Mouse (Mus musculus) Patski (cell line): ENCODE measurements around the gene Srsf10. TPM values are rescaled to one million over a fixed set of nuclear protein-coding genes. Genes with fewer than 3 reads are reported as not detected.

ENCODE experiments used
- ATAC-seq: fragments of 100-300 bp; one replicate; pipeline ENCODE4 v1.8.0; 2021
- CTCF ChIA-PET: fragments of 350-600 bp; sonication (Branson Sonifier 250); formaldehyde crosslinking; loops from one replicate; lab custom pipeline; 2022; ENCODE audit warnings: inconsistent platforms; lab: Charles Lee
- POLR2A ChIA-PET: fragments of 350-600 bp; sonication (Branson Sonifier 250); formaldehyde crosslinking; loops from one replicate; lab custom pipeline; 2022; ENCODE audit warnings: antibody characterized with exemption, inconsistent platforms; lab: Charles Lee
- DNase-seq: peaks from one replicate; pipeline ENCODE4 v3.0.0-alpha.2; 2011; ENCODE audit warnings: low read depth, low spot score
- H3K27me3 ChIP-seq: fragments of 371-371 bp; one replicate; pipeline ENCODE4 v1.5.1; 2021
- CTCF ChIP-seq: fragments of 100-300 bp; IDR thresholded peaks from one replicate; pipeline ENCODE4 v1.5.1; 2021
- in situ Hi-C: fragments of 300-500 bp; cut with MboI; formaldehyde crosslinking; loops from 3 replicates; pipeline ENCODE4 v1.11.1; 2018; ENCODE audit warnings: low pct_unique_long_range_greater_than_20kb, mixed read lengths
- polyA plus RNA-seq: library from polyadenylated mRNA; unstranded; gene quantifications from one replicate; pipeline ENCODE4 v1.2.3, GENCODE M21; 2021

Srsf10 gene
- polyA plus RNA-seq, 1 experiment from 2014 or later, result 89.0 TPM

GRCm38 (mm10) chr4:135874564-135875535 lies 19.3 kb downstream of the Srsf10 start:
- no peak for TF ChIP-seq CTCF
- ChIA-PET POLR2A (interaction anchor here (0.6 kb wide), 1 partner anchor 304 kb away, joined by 4 read pairs; no protein-coding TSS in a partner anchor), CTCF (interaction anchor here (1.1 to 4.5 kb wide), 2 partner anchors 9 to 74 kb away, joined by 3 to 25 read pairs; no protein-coding TSS in a partner anchor)
- ATAC-seq (no peak), DNase-seq (no peak)
- in situ Hi-C loops, result loop anchor here (5.0 to 10.0 kb wide), 2 partner anchors 73 to 190 kb away; partner anchors contain the start of gene Ifnlr1
- no peaks in the 10 kb centered on the region for H3K27me3 ChIP-seq

- DNase-seq, result no peak
- POLR2A ChIA-PET, result no interaction called here
- no peak for TF ChIP-seq CTCF
- CTCF ChIA-PET, result interaction anchor here (4.5 kb wide), 1 partner anchor 74 kb away, joined by 25 read pairs; no protein-coding TSS in a partner anchor
- no peaks in the 10 kb centered on the region for H3K27me3 ChIP-seq
- ATAC-seq, result no peak
- in situ Hi-C loops, result loop anchor here (5.0 to 10.0 kb wide), 2 partner anchors 73 to 191 kb away; partner anchors contain the start of gene Ifnlr1
Observed at GRCm38 (mm10) chr4:135875546-135875945, 20.0 kb downstream of the Srsf10 start.

- ATAC-seq, result no peak
- POLR2A ChIA-PET, result no interaction called here
- CTCF ChIA-PET, result interaction anchor here (1.3 to 4.5 kb wide), 2 partner anchors 17 to 75 kb away, joined by 3 to 25 read pairs; no protein-coding TSS in a partner anchor
- no peak for TF ChIP-seq CTCF
- in situ Hi-C loops, result loop anchor here (5.0 to 10.0 kb wide), 2 partner anchors 74 to 191 kb away; partner anchors contain the start of gene Ifnlr1
- H3K27me3 ChIP-seq, result no peaks in the 10 kb centered on the region
- DNase-seq, result no peak
Observed at GRCm38 (mm10) chr4:135875991-135876582, 20.5 kb downstream of the Srsf10 start.

- ATAC-seq, result no peak
- no peaks in the 10 kb centered on the region for H3K27me3 ChIP-seq
- POLR2A ChIA-PET, result interaction anchor here (1.1 kb wide), 1 partner anchor 56 kb away, joined by 3 read pairs; no protein-coding TSS in a partner anchor
- TF ChIP-seq CTCF, result no peak
- CTCF ChIA-PET, result interaction anchor here (1.3 to 4.5 kb wide), 3 partner anchors 18 to 75 kb away, joined by 3 to 25 read pairs (median 4); no protein-coding TSS in a partner anchor
- in situ Hi-C loops, result loop anchor here (5.0 to 10.0 kb wide), 2 partner anchors 74 to 192 kb away; partner anchors contain the start of gene Ifnlr1
- no peak for DNase-seq
Observed at GRCm38 (mm10) chr4:135876583-135877020, 21.1 kb downstream of the Srsf10 start.

GRCm38 (mm10) chr4:135877742-135878141 lies 22.2 kb downstream of the Srsf10 start:
- in situ Hi-C loops, result loop anchor here (5.0 to 10.0 kb wide), 2 partner anchors 75 to 193 kb away; partner anchors contain the start of gene Ifnlr1
- H3K27me3 ChIP-seq, result no peaks in the 10 kb centered on the region
- DNase-seq (no peak), ATAC-seq (no peak)
- ChIA-PET POLR2A (interaction anchor here (1.1 kb wide), 1 partner anchor 57 kb away, joined by 3 read pairs; no protein-coding TSS in a partner anchor), CTCF (interaction anchor here (0.7 to 4.5 kb wide), 5 partner anchors 19 to 169 kb away, joined by 3 to 25 read pairs (median 3); no protein-coding TSS in a partner anchor)
- TF ChIP-seq CTCF, result peak; percentile 58

GRCm38 (mm10) chr4:135879021-135879420 lies 23.5 kb downstream of the Srsf10 start:
- H3K27me3 ChIP-seq, result no peaks in the 10 kb centered on the region
- DNase-seq, result no peak
- ATAC-seq, result no peak
- in situ Hi-C loops, result loop anchor here (5.0 to 10.0 kb wide), 2 partner anchors 77 to 194 kb away; partner anchors contain the start of gene Ifnlr1
- TF ChIP-seq CTCF, result no peak
- POLR2A ChIA-PET, result no interaction called here
- CTCF ChIA-PET, result interaction anchor here (4.5 kb wide), 1 partner anchor 78 kb away, joined by 25 read pairs; no protein-coding TSS in a partner anchor

GRCm38 (mm10) chr4:135880018-135880417 lies 24.5 kb downstream of the Srsf10 start:
- ATAC-seq (no peak), DNase-seq (no peak)
- ChIA-PET CTCF (no interaction called here), POLR2A (no interaction called here)
- TF ChIP-seq CTCF, result no peak
- in situ Hi-C loops, result no loop called here
- no peaks in the 10 kb centered on the region for H3K27me3 ChIP-seq

- ATAC-seq (no peak), DNase-seq (no peak)
- ChIA-PET POLR2A (no interaction called here), CTCF (no interaction called here)
- H3K27me3 ChIP-seq, result no peaks in the 10 kb centered on the region
- in situ Hi-C loops, result no loop called here
- no peak for TF ChIP-seq CTCF
Observed at GRCm38 (mm10) chr4:135880576-135880975, 25.0 kb downstream of the Srsf10 start.

GRCm38 (mm10) chr4:135882023-135882422 lies 26.5 kb downstream of the Srsf10 start:
- H3K27me3 ChIP-seq, result no peaks in the 10 kb centered on the region
- ATAC-seq, result no peak
- in situ Hi-C loops, result no loop called here
- ChIA-PET CTCF (no interaction called here), POLR2A (no interaction called here)
- no peak for DNase-seq
- TF ChIP-seq CTCF, result no peak

- ChIA-PET CTCF (interaction anchor here (0.9 kb wide), 1 partner anchor 9 kb away, joined by 3 read pairs; no protein-coding TSS in a partner anchor), POLR2A (no interaction called here)
- ATAC-seq, result no peak
- in situ Hi-C loops, result no loop called here
- H3K27me3 ChIP-seq, result no peaks in the 10 kb centered on the region
- DNase-seq, result no peak
- no peak for TF ChIP-seq CTCF
Observed at GRCm38 (mm10) chr4:135883401-135883851, 27.9 kb downstream of the Srsf10 start.
